Mouse (Mus musculus) heart, embryonic 14.5 days (tissue): ENCODE results near the gene Tgif2. TPM values are rescaled to one million over a fixed set of nuclear protein-coding genes. Genes with fewer than 3 reads are reported as not detected.
A peak's percentile ranks its signal among the peaks of the same experiment; 100 is the strongest.
"Not testable (repeated sequence)": the region's sequence is repeated elsewhere in the genome, so short reads cannot be mapped to it uniquely, and the experiment has no call there.

Experiments
- ATAC-seq: fragments of 200-750 bp; cut with Nextera tagmentation; 2 replicates; pipeline ENCODE4 v1.8.0; 2017; ENCODE audit warnings: low read depth, moderate TSS enrichment; ENCODE audit not compliant: insufficient number of reproducible peaks, insufficient read depth, low FRiP score
- H3K27ac ChIP-seq, 2 experiments: fragments of 200-500 bp in 1 of 2; fragments of 300-500 bp in 1 of 2; sonication (generic) in 1 of 2; replicated peaks in 1 of 2; 2 replicates each; pipeline ENCODE4 v1.5.1; 2012 to 2014; ENCODE audit warnings: low read depth in 2 of 2, low read length in 2 of 2, control low read depth in 1 of 2, mild to moderate bottlenecking in 1 of 2, mixed read lengths in 1 of 2; ENCODE audit not compliant: control insufficient read depth in 1 of 2, insufficient read depth in 1 of 2
- H3K27me3 ChIP-seq: fragments of 300-500 bp; sonication (generic); 2 replicates; pipeline ENCODE4 v1.6.1; 2014; ENCODE audit warnings: mild to moderate bottlenecking, low read length, control low read depth; ENCODE audit not compliant: control insufficient read depth, insufficient read depth
- H3K36me3 ChIP-seq: fragments of 300-500 bp; sonication (generic); 2 replicates; pipeline ENCODE4 v1.6.1; 2014; ENCODE audit warnings: mild to moderate bottlenecking, control low read depth, low read length, mixed read lengths; ENCODE audit not compliant: control insufficient read depth, insufficient read depth
- H3K4me1 ChIP-seq, 2 experiments: fragments of 200-500 bp in 1 of 2; fragments of 300-500 bp in 1 of 2; sonication (generic) in 1 of 2; 2 replicates each; pipeline ENCODE4 v1.6.1; 2012 to 2014; ENCODE audit warnings: low read length in 2 of 2, control low read depth in 1 of 2, mixed read lengths in 1 of 2; ENCODE audit not compliant: control insufficient read depth in 2 of 2, insufficient read depth in 2 of 2
- H3K4me2 ChIP-seq: fragments of 300-500 bp; sonication (generic); 2 replicates; pipeline ENCODE4 v1.6.1; 2014; ENCODE audit warnings: mild to moderate bottlenecking, low read length
- H3K4me3 ChIP-seq, 2 experiments: fragments of 200-500 bp in 1 of 2; fragments of 300-500 bp in 1 of 2; sonication (generic) in 1 of 2; 2 replicates each; pipeline ENCODE4 v1.5.1; 2012 to 2014; ENCODE audit warnings: low read length in 2 of 2, mild to moderate bottlenecking in 2 of 2, control low read depth in 1 of 2, low read depth in 1 of 2, moderate library complexity in 1 of 2; ENCODE audit not compliant: control insufficient read depth in 1 of 2, insufficient read depth in 1 of 2
- H3K9ac ChIP-seq: fragments of 300-500 bp; sonication (generic); 2 replicates; pipeline ENCODE4 v1.6.1; 2014; ENCODE audit warnings: mild to moderate bottlenecking, low read length
- H3K9me3 ChIP-seq: fragments of 300-500 bp; sonication (generic); 2 replicates; pipeline ENCODE4 v1.6.1; 2016; ENCODE audit warnings: low read length, control low read depth; ENCODE audit not compliant: control insufficient read depth
- WGBS: fragments of 180-500 bp; shearing (Covaris S2); extraction: QIAGEN DNeasy Blood & Tissue Kit; methylation state at CpG from one replicate; pipeline ENCODE4 v1.1.7; 2014; 5-methylcytosine and 5-hydroxymethylcytosine counted together
- polyA plus RNA-seq: library from polyadenylated mRNA; unstranded; fragments of >200 nt; fragmentation: Nextera tagmentation; extraction: Ambion mirVana; gene quantifications from 2 replicates; pipeline ENCODE4 v1.2.1, GENCODE M21; 2014

Gene Tgif2
- polyA plus RNA-seq, 1 experiment from 2014 or later: 36.2 TPM

DNA sequence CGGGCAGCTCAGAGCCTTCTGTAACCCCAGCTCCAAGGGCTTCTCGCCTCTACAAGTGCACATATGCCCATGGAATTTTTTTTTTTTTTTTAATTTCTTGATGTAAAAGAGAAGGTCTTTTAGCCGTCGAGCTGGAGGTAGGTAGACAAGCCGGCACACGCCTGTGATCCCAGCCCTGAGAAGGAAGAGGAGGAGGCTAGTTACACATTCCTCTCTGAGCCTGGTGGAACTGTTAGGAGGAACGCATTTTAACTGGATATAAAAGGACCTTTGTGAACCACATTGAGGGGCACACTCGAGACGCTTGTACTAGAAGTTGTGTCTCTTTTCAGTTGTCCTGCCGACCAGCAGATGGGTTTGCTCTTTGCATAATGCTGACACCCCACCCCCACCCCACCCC lies 4.9 kb downstream of the Tgif2 start:
- WGBS: 65% methylated on average over 10 of the region's 10 CpGs
- Histone ChIP-seq H3K4me1 (peaks cover 28 to 41% of the 10 kb centered on the region in 2 experiments), H3K9me3 (no peaks in the 10 kb centered on the region), H3K4me2 (no peak overlapping the region), H3K36me3 (peaks cover 50% of the 10 kb centered on the region), H3K9ac (no peak overlapping the region), H3K4me3 (no peak overlapping the region), H3K27me3 (no peaks in the 10 kb centered on the region), H3K27ac (no peak overlapping the region)
- no peak for ATAC-seq

- no peaks in the 10 kb centered on the region for H3K9me3 ChIP-seq
- H3K27me3 ChIP-seq: no peaks in the 10 kb centered on the region
- peaks cover 20 to 30% of the 10 kb centered on the region in 2 experiments for H3K4me1 ChIP-seq
- H3K4me3 ChIP-seq: no peak overlapping the region
- peaks cover 79% of the 10 kb centered on the region for H3K36me3 ChIP-seq
- no peak overlapping the region for H3K9ac ChIP-seq
- no peak overlapping the region for H3K4me2 ChIP-seq
- WGBS: 88% methylated on average over 6 of the region's 6 CpGs
- no peak overlapping the region for H3K27ac ChIP-seq
- no peak for ATAC-seq
Observed at GRCm38 (mm10) chr2:156847653-156848052, 7.8 kb downstream of the Tgif2 start.

GRCm38 (mm10) chr2:156848526-156849182 lies 8.8 kb downstream of the Tgif2 start:
- peaks cover 11 to 20% of the 10 kb centered on the region in 2 experiments for H3K4me1 ChIP-seq
- H3K9me3 ChIP-seq: no peaks in the 10 kb centered on the region
- H3K4me3 ChIP-seq: no peak overlapping the region
- WGBS: 83% methylated on average over 6 of the region's 6 CpGs
- no peak for ATAC-seq
- no peaks in the 10 kb centered on the region for H3K27me3 ChIP-seq
- no peak overlapping the region for H3K4me2 ChIP-seq
- peaks cover 83% of the 10 kb centered on the region for H3K36me3 ChIP-seq
- H3K27ac ChIP-seq: no peak overlapping the region
- no peak overlapping the region for H3K9ac ChIP-seq

GRCm38 (mm10) chr2:156850505-156850904 lies 10.7 kb downstream of the Tgif2 start:
- Histone ChIP-seq H3K4me3 (no peak overlapping the region), H3K36me3 (peaks cover 85% of the 10 kb centered on the region), H3K27ac (no peak overlapping the region), H3K27me3 (no peaks in the 10 kb centered on the region), H3K9me3 (no peaks in the 10 kb centered on the region), H3K9ac (no peak overlapping the region), H3K4me2 (no peak overlapping the region), H3K4me1 (peaks cover 0 to 3% of the 10 kb centered on the region in 2 experiments; a peak in 2 of 4 replicates)
- WGBS: 86% methylated on average over 5 of the region's 5 CpGs
- no peak for ATAC-seq

DNA sequence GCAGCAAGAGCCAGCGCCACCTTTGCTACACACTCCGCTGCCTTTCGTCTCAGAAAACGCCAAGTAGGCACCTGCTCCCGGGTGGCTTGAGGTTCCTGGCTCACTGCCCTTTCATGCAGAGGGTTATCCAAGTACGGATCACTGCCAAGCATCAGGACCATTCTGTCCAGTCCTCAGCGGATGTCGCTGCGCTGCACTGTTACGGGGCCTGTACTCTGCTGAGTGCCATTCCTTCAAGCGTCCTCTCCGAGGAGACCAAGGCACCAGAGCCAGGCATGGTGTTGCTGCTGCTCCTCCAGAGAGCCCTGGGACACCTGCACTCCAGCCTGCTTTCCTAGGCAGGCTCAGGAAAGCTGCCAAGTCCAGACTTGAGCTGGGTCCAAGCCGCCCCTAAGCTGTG lies 13.8 kb downstream of the Tgif2 start:
- WGBS: 82% methylated on average over 8 of the region's 13 CpGs
- Histone ChIP-seq H3K4me1 (peaks cover 4 to 18% of the 10 kb centered on the region in 2 experiments; a peak in 3 of 4 replicates), H3K36me3 (peaks cover 75% of the 10 kb centered on the region)
- ATAC-seq, H3K27me3 ChIP-seq, H3K4me2 ChIP-seq, H3K9ac ChIP-seq, H3K4me3 ChIP-seq, H3K27ac ChIP-seq, H3K9me3 ChIP-seq: not testable (repeated sequence)

DNA sequence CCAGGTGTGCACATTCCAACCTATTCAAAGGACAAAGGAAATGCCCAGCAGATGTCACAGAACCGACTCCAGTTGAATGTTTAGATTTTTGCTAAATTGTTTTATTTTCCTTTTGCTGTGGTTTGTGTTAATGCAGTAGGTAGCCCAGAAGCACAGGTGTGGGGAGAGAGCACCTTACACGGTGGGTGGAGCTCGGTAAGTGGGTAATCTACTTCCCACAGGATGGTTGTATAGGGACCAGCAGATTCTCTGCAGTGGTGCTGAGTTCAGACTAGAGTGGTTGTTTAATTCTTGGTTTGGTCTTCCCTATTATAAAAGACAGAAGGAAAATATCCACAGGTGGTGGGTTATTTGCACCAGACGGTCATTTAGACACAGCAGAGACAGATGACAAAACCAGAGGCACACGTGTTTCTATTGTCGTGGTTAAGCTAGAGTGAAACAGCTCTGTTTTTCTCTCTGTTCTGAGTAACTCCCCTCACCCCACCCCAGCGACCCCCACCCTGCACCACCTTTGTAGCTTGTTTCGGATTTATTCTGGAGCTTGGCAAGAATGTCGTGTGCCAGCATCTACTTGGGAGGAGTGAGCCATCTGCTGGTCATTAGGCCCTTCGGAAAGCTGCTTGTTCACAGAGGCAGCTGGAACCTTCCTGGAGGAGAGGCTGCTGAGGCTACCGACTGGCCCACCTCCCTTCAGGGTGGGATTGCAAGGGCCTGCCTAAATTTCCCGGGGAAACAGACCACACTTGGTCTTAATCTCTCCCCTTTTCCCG lies 14.4 kb downstream of the Tgif2 start:
- not testable (repeated sequence) for H3K4me2 ChIP-seq, H3K27me3 ChIP-seq, H3K9me3 ChIP-seq, H3K27ac ChIP-seq, ATAC-seq, H3K4me3 ChIP-seq, H3K9ac ChIP-seq
- H3K36me3 ChIP-seq: peaks cover 73% of the 10 kb centered on the region
- 56% methylated on average over 13 of the region's 13 CpGs for WGBS
- H3K4me1 ChIP-seq: peaks cover 4 to 18% of the 10 kb centered on the region in 2 experiments; a peak in 3 of 4 replicates

- peaks cover 56% of the 10 kb centered on the region for H3K36me3 ChIP-seq
Observed at GRCm38 (mm10) chr2:156856311-156856710, 16.5 kb downstream of the Tgif2 start.

More at GRCm38 (mm10) chr2:156856311-156856710, 16.5 kb downstream of the Tgif2 start:
- Histone ChIP-seq H3K27ac (peak overlapping the region in 1 of 2 experiments; percentile 72; a peak in 1 of 4 replicates), H3K9ac (no peak overlapping the region), H3K4me1 (peaks cover 4 to 20% of the 10 kb centered on the region in 2 experiments; a peak in 3 of 4 replicates), H3K27me3 (no peaks in the 10 kb centered on the region), H3K4me2 (no peak overlapping the region), H3K4me3 (no peak overlapping the region), H3K9me3 (no peaks in the 10 kb centered on the region)
- 85% methylated on average over 1 of the region's 1 CpGs for WGBS
- ATAC-seq: no peak
